Mouse (Mus musculus) myocyte (in vitro differentiated cells): ENCODE results near the gene Gm10188. TPM values are rescaled to one million over a fixed set of nuclear protein-coding genes. Genes with fewer than 3 reads are reported as not detected.

Experiments used
- H3K27me3 ChIP-seq: one replicate; pipeline ENCODE4 v1.6.1; 2011; ENCODE audit not compliant: control insufficient read depth, insufficient read depth, insufficient read length
- H3K36me3 ChIP-seq: one replicate; pipeline ENCODE4 v1.6.1; 2011; ENCODE audit not compliant: control insufficient read depth, insufficient read depth
- H3K4me2 ChIP-seq: one replicate; pipeline ENCODE4 v1.6.1; 2011; ENCODE audit warnings: low read depth, control low read depth
- H3K4me3 ChIP-seq: one replicate; pipeline ENCODE4 v1.5.1; 2011; ENCODE audit warnings: mild to moderate bottlenecking, control low read depth, moderate library complexity
- H3K79me2 ChIP-seq: one replicate; pipeline ENCODE4 v1.6.1; 2011; ENCODE audit not compliant: control insufficient read depth, insufficient read depth
- H3ac ChIP-seq: one replicate; pipeline ENCODE4 v1.6.1; 2011; ENCODE audit not compliant: control insufficient read depth, insufficient read length
- CEBPB ChIP-seq: IDR thresholded peaks from 2 replicates; pipeline ENCODE4 v1.6.1; 2011; ENCODE audit warnings: mild to moderate bottlenecking, moderate library complexity; ENCODE audit not compliant: poor library complexity, insufficient read depth, severe bottlenecking
- E2F4 ChIP-seq: IDR thresholded peaks from one replicate; pipeline ENCODE4 v1.6.1; 2011; ENCODE audit warnings: mild to moderate bottlenecking, control low read depth, moderate library complexity; ENCODE audit not compliant: insufficient read depth
- MAX ChIP-seq: IDR thresholded peaks from one replicate; pipeline ENCODE4 v1.6.1; 2011; ENCODE audit warnings: low read depth, mild to moderate bottlenecking, control low read depth
- MYOD1 ChIP-seq, 3 experiments: IDR thresholded peaks; one replicate each; pipeline ENCODE4 v1.6.1; 2011; ENCODE audit warnings: control low read depth in 2 of 3, low read depth in 2 of 3, mild to moderate bottlenecking in 2 of 3, moderate library complexity in 1 of 3; ENCODE audit not compliant: insufficient read length in 2 of 3, control insufficient read depth in 1 of 3
- MYOG ChIP-seq, 3 experiments: IDR thresholded peaks; one replicate each; pipeline ENCODE4 v1.6.1; 2011; ENCODE audit warnings: control low read depth in 2 of 3, low read depth in 2 of 3, mild to moderate bottlenecking in 2 of 3; ENCODE audit not compliant: insufficient read length in 2 of 3, control insufficient read depth in 1 of 3, insufficient read depth in 1 of 3
- POLR2A ChIP-seq: IDR thresholded peaks from one replicate; pipeline ENCODE4 v1.6.1; 2011; ENCODE audit warnings: low read depth, mild to moderate bottlenecking, control low read depth, moderate library complexity; ENCODE audit not compliant: insufficient read length
- POLR2AphosphoS2 ChIP-seq: IDR thresholded peaks from one replicate; pipeline ENCODE4 v1.6.1; 2011; ENCODE audit warnings: low read depth, control low read depth; ENCODE audit not compliant: insufficient read length
- REST ChIP-seq: IDR thresholded peaks from one replicate; pipeline ENCODE4 v1.6.1; 2011; ENCODE audit warnings: mild to moderate bottlenecking, control low read depth, moderate library complexity; ENCODE audit not compliant: insufficient read depth, insufficient read length
- SRF ChIP-seq: IDR thresholded peaks from one replicate; pipeline ENCODE4 v1.6.1; 2011; ENCODE audit warnings: low read depth; ENCODE audit not compliant: control insufficient read depth, insufficient read length
- TCF12 ChIP-seq: IDR thresholded peaks from one replicate; pipeline ENCODE4 v1.6.1; 2011; ENCODE audit warnings: mild to moderate bottlenecking, control low read depth; ENCODE audit not compliant: poor library complexity, insufficient read depth, severe bottlenecking
- TCF3 ChIP-seq: IDR thresholded peaks from one replicate; pipeline ENCODE4 v1.6.1; 2011; ENCODE audit warnings: low read depth, control low read depth; ENCODE audit not compliant: insufficient read length
- USF1 ChIP-seq: IDR thresholded peaks from one replicate; pipeline ENCODE4 v1.6.1; 2011; ENCODE audit warnings: low read depth, mild to moderate bottlenecking, control low read depth, moderate library complexity
- polyA plus RNA-seq: library from polyadenylated mRNA; unstranded; fragments of >200 nt; fragmentation: generic; extraction: Trizol; gene quantifications from one replicate; pipeline ENCODE4 v1.2.1, GENCODE M21; 2012; ENCODE audit warnings: missing spikeins

Gm10188 gene
- polyA plus RNA-seq, 1 experiment: not detected

- TF ChIP-seq TCF3 (no peak), REST (no peak), POLR2AphosphoS2 (no peak), MAX (no peak), CEBPB (no peak), MYOD1 (IDR thresholded peaks at IDR 0.05; ENCODE audit: control insufficient read depth in 1 of 3, insufficient read length in 2 of 3, low read depth in 2 of 3) (peak in 1 of 3 experiments; percentile 47), TCF12 (no peak), MYOG (IDR thresholded peaks at IDR 0.05; ENCODE audit: control insufficient read depth in 1 of 3, insufficient read depth in 1 of 3, insufficient read length in 2 of 3, low read depth in 2 of 3) (peak in 1 of 3 experiments; percentile 36), USF1 (no peak), SRF (no peak), POLR2A (no peak), E2F4 (no peak)
- no peaks in the 10 kb centered on the region for H3K27me3 ChIP-seq
- H3K79me2 ChIP-seq: no peaks in the 10 kb centered on the region
These were observed 34.1 kb upstream of the Gm10188 start for GRCm38 (mm10) chr1:132263618-132264017.

DNA sequence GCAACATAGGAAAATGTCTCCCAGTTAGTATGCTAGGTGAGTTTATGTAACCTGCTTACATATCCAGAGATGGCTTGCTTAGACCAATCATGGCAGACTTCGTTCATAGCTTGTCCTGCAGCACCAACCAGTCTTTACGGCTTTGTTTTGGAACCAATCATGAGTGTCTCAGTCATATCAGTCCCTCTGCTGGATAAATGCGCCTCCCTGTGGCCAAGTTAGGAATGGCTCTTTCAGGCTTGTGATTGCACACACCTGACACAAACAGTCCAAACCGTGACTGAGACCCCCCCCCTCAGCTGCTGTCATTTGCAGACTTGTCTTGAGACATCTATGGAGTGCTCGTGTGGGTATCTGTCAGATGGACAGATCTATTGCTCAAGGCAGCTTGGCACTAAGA is 31.5 kb upstream of the Gm10188 start:
- no peaks in the 10 kb centered on the region for H3K79me2 ChIP-seq
- H3K27me3 ChIP-seq: no peaks in the 10 kb centered on the region
- TF ChIP-seq SRF (no peak), E2F4 (no peak), USF1 (no peak), TCF12 (no peak), CEBPB (no peak), MAX (no peak), POLR2A (no peak), MYOG (IDR thresholded peaks at IDR 0.05; ENCODE audit: control insufficient read depth in 1 of 3, insufficient read depth in 1 of 3, insufficient read length in 2 of 3, low read depth in 2 of 3) (no peak), POLR2AphosphoS2 (no peak), TCF3 (no peak), MYOD1 (IDR thresholded peaks at IDR 0.05; ENCODE audit: control insufficient read depth in 1 of 3, insufficient read length in 2 of 3, low read depth in 2 of 3) (no peak), REST (no peak)
- no peaks in the 10 kb centered on the region for H3K36me3 ChIP-seq
- no peak overlapping the region for H3ac ChIP-seq
- H3K4me2 ChIP-seq: no peak overlapping the region
- H3K4me3 ChIP-seq: no peak overlapping the region

More at GRCm38 (mm10) chr1:132263618-132264017, 34.1 kb upstream of the Gm10188 start:
- Histone ChIP-seq H3ac (no peak overlapping the region), H3K4me2 (no peak overlapping the region), H3K4me3 (no peak overlapping the region), H3K36me3 (no peaks in the 10 kb centered on the region)

DNA sequence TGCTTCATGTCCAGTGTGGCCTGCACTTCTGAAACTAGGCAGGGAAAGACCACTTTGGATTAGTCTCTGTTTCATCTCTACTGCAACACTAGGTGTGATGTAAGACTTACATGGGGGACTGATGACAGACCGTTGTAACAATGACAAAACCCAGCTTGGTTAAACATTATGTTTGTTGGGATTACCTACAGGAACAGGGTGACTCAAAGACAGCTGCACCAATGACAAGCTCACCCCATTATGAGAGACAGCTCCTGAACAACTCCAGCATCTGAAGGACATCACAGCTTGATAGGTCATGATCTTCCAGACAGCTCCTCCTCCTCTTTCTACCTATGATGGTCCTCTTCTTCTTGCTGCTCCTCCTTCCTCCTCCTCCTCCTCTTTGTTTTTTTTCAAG is 30.8 kb upstream of the Gm10188 start:
- no peaks in the 10 kb centered on the region for H3K36me3 ChIP-seq
- no peak overlapping the region for H3K4me3 ChIP-seq
- no peaks in the 10 kb centered on the region for H3K27me3 ChIP-seq
- no peaks in the 10 kb centered on the region for H3K79me2 ChIP-seq
- H3ac ChIP-seq: no peak overlapping the region
- no peak for TF ChIP-seq MYOD1 (IDR thresholded peaks at IDR 0.05; ENCODE audit: control insufficient read depth in 1 of 3, insufficient read length in 2 of 3, low read depth in 2 of 3)
- TF ChIP-seq CEBPB: peak; percentile 20; the same call in 1 of the 2 replicates
- H3K4me2 ChIP-seq: no peak overlapping the region

DNA sequence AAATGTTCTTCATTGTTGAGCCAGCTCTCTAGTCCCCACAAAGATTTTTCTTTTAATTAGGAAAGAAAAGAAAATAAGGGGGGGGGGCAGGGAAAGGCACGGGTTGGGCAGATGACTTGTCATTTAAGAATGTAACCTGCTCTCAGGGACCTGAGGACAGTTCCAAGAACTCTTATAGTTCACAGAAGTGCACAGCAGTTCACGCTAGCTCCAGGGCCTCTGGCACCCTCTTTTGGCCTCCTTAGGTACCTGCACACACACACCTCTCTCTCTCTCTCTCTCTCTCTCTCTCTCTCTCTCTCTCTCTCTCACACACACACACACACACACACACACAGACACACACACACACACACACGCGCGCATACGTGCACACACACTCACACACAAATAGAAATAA is 24.9 kb upstream of the Gm10188 start:
- H3ac ChIP-seq: no peak overlapping the region
- no peak overlapping the region for H3K4me2 ChIP-seq
- H3K79me2 ChIP-seq: no peaks in the 10 kb centered on the region
- H3K27me3 ChIP-seq: no peaks in the 10 kb centered on the region
- TF ChIP-seq CEBPB: no peak
- no peak for TF ChIP-seq MYOG (IDR thresholded peaks at IDR 0.05; ENCODE audit: control insufficient read depth in 1 of 3, insufficient read depth in 1 of 3, insufficient read length in 2 of 3, low read depth in 2 of 3)
- no peak overlapping the region for H3K4me3 ChIP-seq
- no peaks in the 10 kb centered on the region for H3K36me3 ChIP-seq

GRCm38 (mm10) chr1:132246641-132247040 is 17.1 kb upstream of the Gm10188 start:
- no peak overlapping the region for H3ac ChIP-seq
- H3K4me2 ChIP-seq: no peak overlapping the region
- H3K27me3 ChIP-seq: no peaks in the 10 kb centered on the region
- no peak overlapping the region for H3K4me3 ChIP-seq
- TF ChIP-seq POLR2AphosphoS2 (no peak), TCF3 (no peak), USF1 (no peak), POLR2A (no peak), SRF (no peak)
- no peaks in the 10 kb centered on the region for H3K79me2 ChIP-seq
- no peaks in the 10 kb centered on the region for H3K36me3 ChIP-seq

- no peak for TF ChIP-seq TCF3
- TF ChIP-seq POLR2AphosphoS2: no peak
- TF ChIP-seq MYOD1 (IDR thresholded peaks at IDR 0.05; ENCODE audit: control insufficient read depth in 1 of 3, insufficient read length in 2 of 3, low read depth in 2 of 3): peak in 1 of 3 experiments; percentile 8
- no peaks in the 10 kb centered on the region for H3K27me3 ChIP-seq
- no peaks in the 10 kb centered on the region for H3K79me2 ChIP-seq
- no peaks in the 10 kb centered on the region for H3K36me3 ChIP-seq
- no peak overlapping the region for H3K4me2 ChIP-seq
- H3K4me3 ChIP-seq: no peak overlapping the region
- H3ac ChIP-seq: no peak overlapping the region
These were observed 16.6 kb upstream of the Gm10188 start for GRCm38 (mm10) chr1:132246137-132246536.
